In genomic region chr14:104033606-104034005, GRCm38 (mm10) we compare ENCODE assay signal across 12 mouse cellular contexts.
DNase-seq lines count a peak whose midpoint lies in the region; ATAC-seq and TF ChIP-seq lines count a peak whose summit lies in the region.
"Had no signal": no experiment of that assay in that cellular context is flagged by ENCODE, and none has a peak within 500 bp of the region (broad histone marks: within the 10 kb centered on the region; RNA-seq: fewer than 3 reads in every experiment).

No protein-coding gene starts in this region.

- H3K4me3 ChIP-seq in heart, adult 2 months = no peak overlapping the region
- H3K4me3 ChIP-seq in heart, embryonic 12.5 days = no peak overlapping the region
- H3K4me3 ChIP-seq in lung, postnatal 0 days (ENCODE audit: low read depth, low read length) = no peak overlapping the region
- H3K4me3 ChIP-seq: liver, embryonic 15.5 days had no signal

- H3K79me2 ChIP-seq in heart, adult 2 months (replicated peaks; ENCODE audit: control insufficient read depth, insufficient read depth, low read length) = no peaks in the 10 kb centered on the region

- WGBS in heart, adult 2 months = 24% methylated on average over 1 of the region's 1 CpGs
- 34% methylated on average over 1 of the region's 1 CpGs for WGBS in heart, embryonic 12.5 days
- 33% methylated on average over 1 of the region's 1 CpGs for WGBS in lung, postnatal 0 days

- no peak for ATAC-seq in heart, embryonic 12.5 days (ENCODE audit: insufficient number of reproducible peaks, low FRiP score)
- no peak for ATAC-seq in lung, postnatal 0 days

- no peaks in the 10 kb centered on the region for H3K4me1 ChIP-seq in heart, adult 2 months (ENCODE audit: control insufficient read depth, insufficient read depth, low read length)
- no peaks in the 10 kb centered on the region for H3K4me1 ChIP-seq in heart, embryonic 12.5 days (replicated peaks)
- no peaks in the 10 kb centered on the region for H3K4me1 ChIP-seq in lung, postnatal 0 days (ENCODE audit: insufficient read depth, low read depth, low read length)
- H3K4me1 ChIP-seq: liver, embryonic 15.5 days had no signal

- no peaks in the 10 kb centered on the region for H3K36me3 ChIP-seq in heart, adult 2 months (ENCODE audit: control insufficient read depth, insufficient read depth, low read length)
- no peaks in the 10 kb centered on the region for H3K36me3 ChIP-seq in heart, embryonic 12.5 days
- H3K36me3 ChIP-seq in lung, postnatal 0 days (ENCODE audit: insufficient read depth, low read length) = no peaks in the 10 kb centered on the region
- H3K36me3 ChIP-seq: liver, embryonic 15.5 days had no signal

- no peaks in the 10 kb centered on the region for H3K27me3 ChIP-seq in heart, adult 2 months (ENCODE audit: control insufficient read depth, insufficient read depth, low read length)
- no peaks in the 10 kb centered on the region for H3K27me3 ChIP-seq in heart, embryonic 12.5 days (replicated peaks)
- no peaks in the 10 kb centered on the region; the same call in 1 of the 2 replicates for H3K27me3 ChIP-seq in lung, postnatal 0 days (replicated peaks; ENCODE audit: insufficient read depth, low read length)
- H3K27me3 ChIP-seq: liver, embryonic 15.5 days had no signal

- no peak overlapping the region for H3K9ac ChIP-seq in heart, adult 2 months (ENCODE audit: low read depth, low read length)
- H3K9ac ChIP-seq in heart, embryonic 12.5 days = no peak overlapping the region
- no peak overlapping the region for H3K9ac ChIP-seq in lung, postnatal 0 days (replicated peaks; ENCODE audit: low read depth)
- H3K9ac ChIP-seq: liver, embryonic 15.5 days had no signal

- TF ChIP-seq CTCF in heart, adult 2 months (IDR thresholded peaks at IDR 0.05) = peak; percentile 59
- TF ChIP-seq CTCF in lung, postnatal 0 days (IDR thresholded peaks at IDR 0.05) = peak; percentile 58

- H3K4me2 ChIP-seq in heart, embryonic 12.5 days = no peak overlapping the region
- H3K4me2 ChIP-seq in lung, postnatal 0 days (replicated peaks; ENCODE audit: low read depth, low read length) = no peak overlapping the region
- H3K4me2 ChIP-seq: liver, embryonic 15.5 days had no signal

- TF ChIP-seq POLR2A in heart, adult 2 months (IDR thresholded peaks at IDR 0.05; ENCODE audit: insufficient read depth, low read depth, low read length) = no peak

- intact Hi-C loops in heart, adult 2 months (cut with DNase I) = no loop called here

- H3K9me3 ChIP-seq in heart, embryonic 12.5 days (replicated peaks) = no peaks in the 10 kb centered on the region
- no peaks in the 10 kb centered on the region for H3K9me3 ChIP-seq in lung, postnatal 0 days (ENCODE audit: low read length)
- H3K9me3 ChIP-seq: liver, embryonic 15.5 days had no signal

- H3K27ac ChIP-seq in heart, adult 2 months = no peak overlapping the region
- H3K27ac ChIP-seq in heart, embryonic 12.5 days (ENCODE audit: poor library complexity, severe bottlenecking) = no peak overlapping the region
- H3K27ac ChIP-seq in lung, postnatal 0 days (ENCODE audit: low read length) = no peak overlapping the region
- H3K27ac ChIP-seq: liver, embryonic 15.5 days had no signal

- no peak for TF ChIP-seq EP300 in heart, adult 2 months (IDR thresholded peaks at IDR 0.05; ENCODE audit: insufficient read depth, low read depth, low read length)
- no peak for TF ChIP-seq EP300 in lung, postnatal 0 days (IDR thresholded peaks at IDR 0.05)

- DNase-seq in heart, adult 2 months = no peak
- DNase-seq in lung, postnatal 0 days (ENCODE audit: low spot score) = peak; percentile 31
- no peak for DNase-seq in lung, postnatal 36 days
- peak; percentile 7 for DNase-seq in R1 (ENCODE audit: low read depth, low spot score)
- peak; percentile 52 for DNase-seq in retina, postnatal 1 day
- no peak for DNase-seq in urinary bladder, postnatal 36 days (ENCODE audit: low spot score in 2 of 2)
- DNase-seq in spleen, postnatal 14 days (ENCODE audit: low spot score in 2 of 2) = no peak
- DNase-seq: adrenal gland, postnatal 36 days; cerebellum, adult 9-11 months; heart, adult 18-20 months had no signal

Comparison
In these comparisons a context has a peak if more than half of its experiments do, and no peak if none do; other contexts are left out.
1. DNase-seq: peak in lung, postnatal 0 days (single experiment), R1 (single experiment) and retina, postnatal 1 day (single experiment); none in heart, adult 2 months (0 of 2), lung, postnatal 36 days (single experiment), urinary bladder, postnatal 36 days (0 of 2) and spleen, postnatal 14 days (0 of 2).